Mouse (Mus musculus) CH12.LX (cell line): ENCODE results near the gene Ankfy1. TPM values are rescaled to one million over a fixed set of nuclear protein-coding genes. Genes with fewer than 3 reads are reported as not detected.

Experiments
- DNase-seq: peaks from one replicate; pipeline ENCODE4 v3.0.0-alpha.2; 2013; ENCODE audit errors: extremely low read depth
- H3K27ac ChIP-seq: 2 replicates; pipeline ENCODE4 v1.5.1; 2012; ENCODE audit warnings: low read depth, mild to moderate bottlenecking, control low read depth, moderate library complexity; ENCODE audit not compliant: insufficient read depth
- H3K27me3 ChIP-seq: replicated peaks from 2 replicates; pipeline ENCODE3; 2012; ENCODE audit warnings: inconsistent platforms
- H3K36me3 ChIP-seq, 2 experiments: replicated peaks in 1 of 2; 2 replicates each; pipeline versions ENCODE3 to v1.6.1; 2012; ENCODE audit warnings: inconsistent platforms in 1 of 2, low read length in 1 of 2, mild to moderate bottlenecking in 1 of 2, mixed read lengths in 1 of 2, moderate library complexity in 1 of 2; ENCODE audit not compliant: control insufficient read depth in 1 of 2, insufficient read depth in 1 of 2
- H3K4me1 ChIP-seq, 2 experiments: 2 replicates each; pipeline ENCODE4 v1.6.1; 2012; ENCODE audit warnings: inconsistent platforms in 1 of 2, moderate library complexity in 1 of 2; ENCODE audit not compliant: insufficient read depth in 2 of 2, control insufficient read depth in 1 of 2
- H3K4me2 ChIP-seq: 2 replicates; pipeline ENCODE4 v1.6.1; 2012; ENCODE audit warnings: low read depth, mild to moderate bottlenecking, control low read depth; ENCODE audit not compliant: poor library complexity, insufficient read depth, severe bottlenecking
- H3K4me3 ChIP-seq, 3 experiments: fragments of 150-350 bp in 1 of 3; sonication (generic) in 1 of 3; replicated peaks in 1 of 3; 2 replicates each; pipeline versions ENCODE3 to v1.5.1; 2011 to 2012; ENCODE audit warnings: low read depth in 2 of 3, low read length in 2 of 3, mild to moderate bottlenecking in 2 of 3, moderate library complexity in 2 of 3, control low read depth in 1 of 3, improper control_type of control experiment in 1 of 3, inconsistent platforms in 1 of 3, mixed read lengths in 1 of 3; ENCODE audit not compliant: poor library complexity in 1 of 3
- H3K79me2 ChIP-seq: replicated peaks from 2 replicates; pipeline ENCODE4 v1.6.1; 2012; ENCODE audit warnings: mild to moderate bottlenecking, moderate library complexity; ENCODE audit not compliant: control insufficient read depth, poor library complexity, insufficient read depth, severe bottlenecking; ENCODE audit errors: extremely low read depth
- H3K9ac ChIP-seq: 2 replicates; pipeline ENCODE4 v1.6.1; 2012; ENCODE audit warnings: low read depth, mild to moderate bottlenecking, control low read depth, moderate library complexity; ENCODE audit not compliant: insufficient read depth
- H3K9me3 ChIP-seq: replicated peaks from 2 replicates; pipeline ENCODE3; 2012; ENCODE audit warnings: low read length, inconsistent platforms, mixed read lengths
- BHLHE40 ChIP-seq: IDR thresholded peaks from 2 replicates; pipeline ENCODE4 v1.6.1; 2011; ENCODE audit warnings: mild to moderate bottlenecking, low read depth, low read length, improper control_type of control experiment
- CHD1 ChIP-seq: IDR thresholded peaks from 2 replicates; pipeline ENCODE4 v1.6.1; 2012; ENCODE audit warnings: low read depth, low read length, improper control_type of control experiment, inconsistent platforms
- CTCF ChIP-seq, 2 experiments: IDR thresholded peaks in 1 of 2; conservative IDR thresholded peaks in 1 of 2; 2 replicates each; pipeline ENCODE4 v1.5.1; 2011 to 2012; ENCODE audit warnings: low read depth in 2 of 2, low read length in 2 of 2, improper control_type of control experiment in 1 of 2, inconsistent platforms in 1 of 2, mild to moderate bottlenecking in 1 of 2, moderate library complexity in 1 of 2
- E2F4 ChIP-seq: IDR thresholded peaks from 2 replicates; pipeline ENCODE4 v1.6.1; 2011; ENCODE audit warnings: low read depth, low read length, improper control_type of control experiment; ENCODE audit not compliant: insufficient replicate concordance
- ELF1 ChIP-seq: IDR thresholded peaks from 2 replicates; pipeline ENCODE4 v1.6.1; 2014; ENCODE audit warnings: low read depth, mild to moderate bottlenecking, inconsistent platforms, low read length, improper control_type of control experiment
- EP300 ChIP-seq: IDR thresholded peaks from 2 replicates; pipeline ENCODE4 v1.6.1; 2011; ENCODE audit warnings: low read length, improper control_type of control experiment
- ETS1 ChIP-seq: conservative IDR thresholded peaks from 2 replicates; pipeline ENCODE4 v1.6.1; 2012; ENCODE audit warnings: low read depth, mild to moderate bottlenecking, inconsistent platforms, low read length, improper control_type of control experiment, moderate library complexity
- HCFC1 ChIP-seq: IDR thresholded peaks from 2 replicates; pipeline ENCODE4 v1.6.1; 2012; ENCODE audit warnings: low read depth, mild to moderate bottlenecking, inconsistent platforms, low read length, improper control_type of control experiment
- IRF4 ChIP-seq: IDR thresholded peaks from 2 replicates; pipeline ENCODE4 v1.6.1; 2014; ENCODE audit warnings: low read depth, mild to moderate bottlenecking, inconsistent platforms, low read length, improper control_type of control experiment
- JUND ChIP-seq: conservative IDR thresholded peaks from 2 replicates; pipeline ENCODE4 v1.6.1; 2011; ENCODE audit warnings: low read depth, low read length, improper control_type of control experiment
- KAT2A ChIP-seq: IDR thresholded peaks from 2 replicates; pipeline ENCODE4 v1.6.1; 2012; ENCODE audit warnings: low read length, improper control_type of control experiment, inconsistent platforms; ENCODE audit not compliant: insufficient replicate concordance
- MAZ ChIP-seq: IDR thresholded peaks from 2 replicates; pipeline ENCODE4 v1.6.1; 2012; ENCODE audit warnings: low read depth, mild to moderate bottlenecking, inconsistent platforms, low read length, improper control_type of control experiment, moderate library complexity
- MEF2A ChIP-seq: IDR thresholded peaks from 2 replicates; pipeline ENCODE4 v1.6.1; 2014; ENCODE audit warnings: low read depth, mild to moderate bottlenecking, inconsistent platforms, low read length, improper control_type of control experiment, borderline replicate concordance
- POLR2A ChIP-seq: IDR thresholded peaks from 2 replicates; pipeline ENCODE4 v1.6.1; 2011; ENCODE audit warnings: low read depth, mild to moderate bottlenecking, improper control_type of control experiment, low read length
- RAD21 ChIP-seq: IDR thresholded peaks from 2 replicates; pipeline ENCODE4 v1.6.1; 2011; ENCODE audit warnings: low read depth, mild to moderate bottlenecking, low read length, improper control_type of control experiment, moderate library complexity
- RCOR1 ChIP-seq: conservative IDR thresholded peaks from 2 replicates; pipeline ENCODE4 v1.6.1; 2012; ENCODE audit warnings: low read depth, mild to moderate bottlenecking, inconsistent platforms, low read length, improper control_type of control experiment
- SIN3A ChIP-seq: IDR thresholded peaks from 2 replicates; pipeline ENCODE4 v1.6.1; 2012; ENCODE audit warnings: low read length, improper control_type of control experiment, inconsistent platforms
- TCF12 ChIP-seq: IDR thresholded peaks from 2 replicates; pipeline ENCODE4 v1.6.1; 2014; ENCODE audit warnings: low read depth, mild to moderate bottlenecking, inconsistent platforms, low read length, improper control_type of control experiment
- UBTF ChIP-seq: IDR thresholded peaks from 2 replicates; pipeline ENCODE4 v1.6.1; 2012; ENCODE audit warnings: low read depth, mild to moderate bottlenecking, inconsistent platforms, low read length, improper control_type of control experiment, moderate library complexity
- USF1 ChIP-seq: IDR thresholded peaks from 2 replicates; pipeline ENCODE4 v1.6.1; 2014; ENCODE audit warnings: low read depth, mild to moderate bottlenecking, inconsistent platforms, low read length, improper control_type of control experiment
- USF2 ChIP-seq: conservative IDR thresholded peaks from 2 replicates; pipeline ENCODE4 v1.6.1; 2011; ENCODE audit warnings: low read depth, low read length, improper control_type of control experiment
- dilution Hi-C: fragments of 300-500 bp; cut with MboI; formaldehyde crosslinking; loops from 2 replicates; pipeline ENCODE4 v1.14.3; 2020; ENCODE audit warnings: low sequenced_read_pairs; ENCODE audit not compliant: extremely low pct_unique_long_range_greater_than_20kb, extremely low pct_ligation_motif_present
- in situ Hi-C: fragments of 300-500 bp; cut with MboI; formaldehyde crosslinking; loops from 3 replicates; pipeline ENCODE4 v1.14.3; 2019; ENCODE audit warnings: low sequenced_read_pairs, low pct_ligation_motif_present, low pct_unique_long_range_greater_than_20kb, mixed read lengths
- polyA plus RNA-seq: library from polyadenylated mRNA; unstranded; fragments of >175 nt; gene quantifications from 2 replicates; pipeline ENCODE4 v1.2.1, GENCODE M21; 2012; ENCODE audit warnings: low read depth; ENCODE audit not compliant: insufficient read length
- total RNA-seq, 2 experiments: library from RNA; depleted of rRNA; stranded (reverse); fragments of 300-350 nt in 1 of 2; fragments of >200 nt in 1 of 2; gene quantifications; 2 replicates each; pipeline ENCODE4 v1.2.3; 2012 to 2014

Gene Ankfy1
- total and polyA plus RNA-seq, 3 experiments, result 31.4 to 37.0 (median 31.5) TPM

GRCm38 (mm10) chr11:72813687-72814086 lies 123.9 kb downstream of the Ankfy1 start:
- dilution Hi-C loops (no loop called here), in situ Hi-C loops (no loop called here)
- peaks cover 2% of the 10 kb centered on the region; the same call in 1 of the 2 replicates for H3K79me2 ChIP-seq
- no peak overlapping the region for H3K9ac ChIP-seq
- H3K4me2 ChIP-seq, result no peak overlapping the region
- H3K4me1 ChIP-seq, result peaks cover 8 to 26% of the 10 kb centered on the region in 2 experiments
- DNase-seq, result no peak
- peaks cover 2% of the 10 kb centered on the region for H3K9me3 ChIP-seq
- no peak overlapping the region for H3K27ac ChIP-seq
- peaks cover under 1 to 10% of the 10 kb centered on the region in 2 experiments for H3K36me3 ChIP-seq
- no peaks in the 10 kb centered on the region for H3K27me3 ChIP-seq
- no peak for TF ChIP-seq CHD1
- TF ChIP-seq HCFC1, result no peak
- TF ChIP-seq KAT2A, result no peak
- TF ChIP-seq MAZ, result no peak
- TF ChIP-seq ELF1, result no peak
- no peak for TF ChIP-seq USF1
- no peak for TF ChIP-seq SIN3A
- no peak for TF ChIP-seq USF2
- TF ChIP-seq MEF2A, result no peak
- TF ChIP-seq TCF12, result no peak
- no peak overlapping the region for H3K4me3 ChIP-seq

DNA sequence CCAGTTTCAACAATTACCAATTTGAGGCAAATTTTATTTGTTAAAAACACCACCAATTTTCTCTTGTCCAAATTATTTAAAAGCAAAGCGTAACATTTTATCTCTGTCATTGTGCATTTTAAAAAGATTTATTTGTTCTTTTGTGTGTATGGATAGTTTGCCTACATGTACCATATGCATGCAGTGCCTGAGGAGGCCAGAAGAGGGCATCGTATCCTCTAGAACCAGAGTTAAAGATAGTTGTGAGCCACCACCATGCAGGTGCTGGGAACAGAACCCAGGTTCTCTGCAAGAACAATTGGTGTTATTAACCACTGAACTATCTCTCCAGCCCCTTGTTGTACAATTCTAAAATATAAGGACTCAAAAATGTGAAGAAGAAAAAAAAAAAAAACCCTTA lies 124.4 kb downstream of the Ankfy1 start:
- in situ Hi-C loops, result no loop called here
- Histone ChIP-seq H3K9ac (no peak overlapping the region), H3K4me2 (no peak overlapping the region), H3K27ac (no peak overlapping the region), H3K4me3 (no peak overlapping the region), H3K79me2 (peaks cover 2% of the 10 kb centered on the region; the same call in 1 of the 2 replicates), H3K9me3 (peaks cover 2% of the 10 kb centered on the region), H3K36me3 (peaks cover 4 to 14% of the 10 kb centered on the region in 2 experiments), H3K27me3 (no peaks in the 10 kb centered on the region), H3K4me1 (peaks cover 10 to 31% of the 10 kb centered on the region in 2 experiments)
- dilution Hi-C loops, result no loop called here
- no peak for DNase-seq
- TF ChIP-seq RAD21 (peak; percentile 8; the same call in 1 of the 2 replicates), POLR2A (no peak), CTCF (conservative IDR thresholded peaks at IDR 0.05 in 1 of 2, IDR thresholded peaks at IDR 0.05 in 1 of 2; ENCODE audit: low read depth in 2 of 2, low read length in 2 of 2) (peak in 1 of 2 experiments; percentile 37; a peak in 3 of 4 replicates)

DNA sequence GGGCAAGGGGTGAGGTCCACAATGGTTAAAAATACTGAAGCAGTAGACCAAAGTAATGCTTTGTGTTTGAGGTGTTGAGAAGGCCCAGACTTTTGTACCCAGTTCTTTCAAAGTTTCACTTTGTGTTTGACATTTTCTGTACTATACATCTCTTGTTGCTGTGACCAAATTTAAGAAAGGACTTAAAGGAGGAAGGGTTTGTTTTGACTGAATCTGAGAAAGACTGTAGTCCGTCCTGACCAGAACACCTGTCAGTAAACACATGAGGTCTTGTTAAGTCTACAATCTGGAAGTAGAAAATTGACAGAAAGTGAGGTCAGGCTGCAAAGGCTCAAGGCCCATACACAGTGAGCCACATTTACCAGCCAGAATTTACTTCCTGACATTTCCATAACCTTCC lies 127.1 kb downstream of the Ankfy1 start:
- no peak overlapping the region for H3K27ac ChIP-seq
- dilution Hi-C loops, result no loop called here
- peak overlapping the region; percentile 42; the same call in 1 of the 2 replicates for H3K4me2 ChIP-seq
- peak; percentile 28 for DNase-seq
- no peak overlapping the region for H3K9ac ChIP-seq
- H3K4me3 ChIP-seq, result no peak overlapping the region
- H3K4me1 ChIP-seq, result peaks cover 10 to 36% of the 10 kb centered on the region in 2 experiments
- H3K27me3 ChIP-seq, result no peaks in the 10 kb centered on the region
- H3K79me2 ChIP-seq, result peaks cover 2% of the 10 kb centered on the region; the same call in 1 of the 2 replicates
- TF ChIP-seq E2F4 (no peak), ETS1 (0 out of 2 replicates have a peak, but pooled peaks have one; percentile 44), EP300 (peak; percentile 69), SIN3A (0 out of 2 replicates have a peak, but pooled peaks have one; percentile 56), IRF4 (peak; percentile 57; the same call in 1 of the 2 replicates), TCF12 (peak; percentile 59), BHLHE40 (peak; percentile 54; the same call in 1 of the 2 replicates), RCOR1 (0 out of 2 replicates have a peak, but pooled peaks have one; percentile 33), JUND (peak; percentile 6; the same call in 1 of the 2 replicates), UBTF (no peak)
- TF ChIP-seq, all 38 proteins: peak for 8
- Histone ChIP-seq H3K9me3 (peaks cover 2% of the 10 kb centered on the region), H3K36me3 (peaks cover 20 to 38% of the 10 kb centered on the region in 2 experiments)
- in situ Hi-C loops, result no loop called here
